Mouse (Mus musculus): Measurements from ENCODE around the gene P2ry13.
A peak's percentile ranks its signal among the peaks of the same experiment; 100 is the strongest.

P2ry13 gene

GRCm38 (mm10) chr3:59210727-59211126, at the start of gene P2ry13:
P2ry13 (minus strand) TSS chr3:59210882.
- no peak for DNase-seq (ENCODE audit: low spot score in 2 of 2)

DNA sequence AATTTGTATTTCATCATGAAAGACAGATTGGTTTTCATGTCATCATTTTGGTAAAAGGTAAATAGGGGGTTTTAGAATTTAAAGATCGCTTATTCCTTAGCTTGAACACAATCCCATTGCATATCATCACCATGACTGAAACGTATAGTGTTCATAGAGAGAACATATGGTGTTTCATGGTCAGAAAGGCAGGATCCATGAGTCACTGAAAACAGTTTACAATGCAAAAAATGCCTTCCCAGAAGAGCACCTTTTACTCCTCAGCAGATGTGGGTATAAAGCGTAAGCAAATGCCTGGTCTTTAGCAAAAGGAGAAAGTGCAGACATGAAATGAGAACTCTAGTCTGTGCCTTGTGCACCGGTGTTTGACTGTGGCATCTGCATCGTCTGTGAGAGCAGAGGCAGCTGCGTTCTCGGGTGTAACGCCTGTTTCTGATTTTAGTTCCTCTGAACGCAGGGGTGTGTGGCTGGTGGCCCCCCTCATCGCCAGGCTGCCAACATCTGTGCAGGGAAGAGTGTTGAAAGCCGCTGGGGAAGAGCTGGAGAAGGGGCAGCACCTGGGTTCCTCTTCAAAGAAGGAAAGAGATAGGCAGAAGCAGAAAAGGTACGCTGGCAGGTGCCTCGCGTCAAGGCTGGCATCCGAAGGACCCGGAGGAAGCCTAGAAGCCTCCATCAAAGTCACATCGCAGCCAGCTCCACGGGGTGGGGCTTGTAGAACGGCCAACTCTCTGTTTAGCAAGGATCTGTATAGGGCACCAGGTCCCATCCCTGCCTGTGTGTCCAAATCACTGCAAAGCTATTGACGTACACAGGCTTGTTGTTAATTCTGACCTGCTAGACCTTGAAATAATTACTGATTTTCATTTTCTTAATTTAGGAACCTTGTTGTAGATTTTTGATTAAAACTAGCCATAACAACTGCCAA, 47.3 kb upstream of the P2ry13 start:
- peak; percentile 18 to 58 for DNase-seq (ENCODE audit: low spot score in 2 of 2)

DNA sequence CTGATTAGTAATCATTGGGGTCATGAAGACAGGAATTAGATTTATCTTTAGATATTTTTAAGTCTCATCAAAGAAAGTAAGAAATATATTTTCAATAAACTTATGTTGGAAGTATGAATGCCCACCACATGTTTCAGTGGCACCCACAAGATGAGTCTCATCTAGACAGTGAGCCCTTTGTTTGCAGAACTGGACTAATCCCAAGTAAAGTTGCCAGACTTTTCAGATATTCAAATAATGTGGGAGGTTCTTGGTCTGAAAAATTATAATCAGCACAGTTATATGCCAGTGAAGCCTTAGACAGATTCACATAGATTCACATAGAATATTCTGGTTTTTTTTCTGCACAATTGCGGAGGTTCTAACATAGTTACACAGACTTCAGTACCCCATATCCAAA, 39.8 kb upstream of the P2ry13 start:
- DNase-seq (ENCODE audit: low spot score in 2 of 2): no peak

- no peak for DNase-seq (ENCODE audit: low spot score in 2 of 2)
Measured at GRCm38 (mm10) chr3:59248031-59248430, 37.3 kb upstream of the P2ry13 start.

- no peak for DNase-seq (ENCODE audit: low spot score in 2 of 2)
Measured at GRCm38 (mm10) chr3:59243384-59243783, 32.7 kb upstream of the P2ry13 start.

DNA sequence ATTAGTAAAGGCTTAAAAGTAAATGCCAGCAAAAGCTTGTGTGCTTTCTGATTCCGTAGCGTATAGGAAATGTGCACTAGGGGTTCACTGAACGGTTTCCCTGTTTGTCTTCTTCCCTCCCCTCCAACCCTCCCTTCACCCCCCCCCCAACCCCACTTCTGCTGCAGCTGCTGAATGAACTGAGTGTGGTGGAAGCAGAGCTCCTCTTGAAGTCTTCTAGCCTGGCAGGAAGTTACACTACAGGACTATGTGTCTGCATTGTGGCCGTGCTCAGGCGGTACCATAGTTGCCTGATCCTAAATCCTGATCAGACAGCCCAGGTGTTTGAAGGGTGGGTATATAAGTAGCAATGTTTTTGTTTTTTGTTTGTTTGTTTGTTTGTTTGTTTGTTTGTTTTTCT, 24.2 kb upstream of the P2ry13 start:
- peak in 1 of 2 experiments; percentile 21 for DNase-seq (ENCODE audit: low spot score in 2 of 2)

DNA sequence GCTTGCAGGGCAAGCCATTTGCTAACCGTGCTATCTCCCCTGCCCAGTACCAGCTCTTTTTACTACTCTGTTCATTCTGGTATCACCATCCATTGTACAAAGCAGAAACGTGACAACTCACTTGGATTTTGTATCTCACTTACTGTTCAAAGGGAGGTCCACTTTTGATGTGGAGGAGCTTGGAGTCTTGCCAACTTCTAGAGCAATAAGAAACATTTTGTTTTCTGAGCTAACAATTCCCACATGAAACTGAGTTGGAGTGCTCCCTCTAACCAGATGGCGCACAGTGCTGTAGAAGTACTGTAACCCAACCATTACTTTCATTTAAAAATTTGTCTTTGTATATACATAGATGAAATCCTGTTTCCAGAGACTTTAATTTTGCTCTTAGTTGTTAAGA, 20.2 kb upstream of the P2ry13 start:
- no peak for DNase-seq (ENCODE audit: low spot score in 2 of 2)

GRCm38 (mm10) chr3:59228730-59229551, 18.3 kb upstream of the P2ry13 start:
- peak in 1 of 2 experiments; percentile 37 for DNase-seq (ENCODE audit: low spot score in 2 of 2)

DNA sequence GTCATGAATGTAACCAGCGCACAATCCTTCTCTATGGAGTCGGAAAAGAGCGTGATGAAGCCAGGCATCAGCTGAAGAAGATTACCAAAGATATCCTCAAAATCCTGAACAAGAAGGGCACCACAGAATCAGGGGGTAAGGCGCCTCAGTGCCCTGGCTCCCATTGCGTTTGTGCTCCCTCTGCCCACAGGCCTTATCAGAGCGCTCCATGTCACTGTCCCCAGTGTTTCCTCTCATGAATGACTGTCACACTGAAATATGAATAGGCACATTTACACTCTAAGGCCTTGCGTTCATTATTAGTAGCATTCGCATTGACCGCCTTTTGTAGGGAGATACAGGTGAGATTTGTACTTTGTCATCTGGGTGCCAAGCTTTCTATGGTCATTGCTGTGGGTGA, 17.0 kb upstream of the P2ry13 start:
- no peak for DNase-seq (ENCODE audit: low spot score in 2 of 2)

DNA sequence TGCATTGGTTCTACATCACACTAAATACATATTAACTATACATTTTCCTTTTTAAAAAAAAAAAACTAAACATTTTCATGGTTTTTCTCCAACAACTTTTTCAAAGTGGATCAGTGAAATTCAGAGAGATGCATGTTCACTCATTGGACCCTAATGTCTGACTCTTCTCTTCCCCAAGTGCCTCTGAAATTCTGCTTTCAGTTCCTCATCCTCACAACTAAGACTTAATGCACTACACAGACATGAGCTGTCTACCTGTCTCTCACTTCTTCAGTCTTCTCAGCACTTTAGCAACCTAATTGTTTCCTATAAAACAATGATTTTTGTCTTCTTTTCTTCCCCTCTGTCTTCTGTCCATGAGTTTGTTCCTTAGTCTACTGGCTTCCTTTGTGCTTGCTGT, 14.7 kb upstream of the P2ry13 start:
- DNase-seq (ENCODE audit: low spot score in 2 of 2): no peak

DNA sequence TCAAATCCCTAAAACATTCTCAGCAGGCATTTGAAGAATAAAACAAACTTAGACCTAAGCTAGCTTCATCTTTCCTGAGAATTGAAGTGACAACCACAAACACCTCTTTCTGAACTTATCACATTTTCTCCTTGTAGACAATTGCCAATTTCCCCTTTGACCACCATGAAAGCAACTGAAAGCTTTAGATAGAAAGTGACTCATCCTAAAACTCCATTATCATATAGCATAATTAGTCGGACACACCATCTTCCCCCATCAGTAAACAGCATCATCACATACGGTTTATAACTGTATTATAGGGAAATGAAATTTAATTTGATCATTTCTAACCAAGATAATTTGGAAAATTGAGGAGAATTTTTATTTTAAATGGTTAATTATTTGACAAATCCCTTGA, 11.6 kb upstream of the P2ry13 start:
- no peak for DNase-seq (ENCODE audit: low spot score in 2 of 2)

- no peak for DNase-seq (ENCODE audit: low spot score in 2 of 2)
Measured at GRCm38 (mm10) chr3:59219326-59219725, 8.6 kb upstream of the P2ry13 start.

GRCm38 (mm10) chr3:59217211-59217610, 6.5 kb upstream of the P2ry13 start:
- DNase-seq (ENCODE audit: low spot score in 2 of 2): no peak

DNA sequence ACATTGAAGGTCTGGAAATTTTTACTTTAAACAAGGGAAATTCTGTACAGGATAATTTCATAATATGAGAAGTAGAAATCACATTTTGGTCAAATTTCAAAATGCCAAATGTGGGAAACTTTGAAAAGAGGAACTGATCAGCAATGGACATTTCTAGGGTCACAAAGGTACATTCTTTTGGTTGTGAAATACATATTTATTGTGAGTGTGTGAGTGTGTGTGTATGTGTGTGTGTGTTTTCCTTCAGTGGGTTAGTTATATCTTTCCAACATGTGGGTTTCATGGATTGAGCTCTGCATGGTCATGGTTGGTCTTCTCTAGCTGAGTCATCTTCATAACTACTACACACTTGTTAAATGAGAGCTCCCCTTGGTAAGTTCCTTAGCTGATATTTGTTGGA, 1.7 kb upstream of the P2ry13 start:
- no peak for DNase-seq (ENCODE audit: low spot score in 2 of 2)

DNA sequence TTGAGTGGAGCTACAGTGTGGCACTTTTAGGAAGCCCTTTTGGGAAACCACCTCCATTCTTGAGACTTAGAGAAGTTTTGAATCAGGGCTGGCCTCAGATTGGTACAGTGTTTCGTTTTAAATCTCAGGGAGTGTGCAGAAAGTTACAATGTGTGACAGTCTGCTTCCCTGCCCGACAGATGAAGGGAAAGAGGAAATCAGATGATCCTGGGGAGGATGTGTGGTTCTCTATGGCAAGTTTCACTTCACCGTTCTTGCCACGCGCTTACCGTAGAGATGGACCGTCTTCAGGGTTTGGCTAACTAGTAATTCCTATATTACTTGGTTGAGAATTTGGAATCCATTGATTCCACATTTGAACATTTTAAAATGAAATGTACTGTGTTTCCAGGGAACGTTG, 1.1 kb upstream of the P2ry13 start:
- DNase-seq (ENCODE audit: low spot score in 2 of 2): no peak

DNA sequence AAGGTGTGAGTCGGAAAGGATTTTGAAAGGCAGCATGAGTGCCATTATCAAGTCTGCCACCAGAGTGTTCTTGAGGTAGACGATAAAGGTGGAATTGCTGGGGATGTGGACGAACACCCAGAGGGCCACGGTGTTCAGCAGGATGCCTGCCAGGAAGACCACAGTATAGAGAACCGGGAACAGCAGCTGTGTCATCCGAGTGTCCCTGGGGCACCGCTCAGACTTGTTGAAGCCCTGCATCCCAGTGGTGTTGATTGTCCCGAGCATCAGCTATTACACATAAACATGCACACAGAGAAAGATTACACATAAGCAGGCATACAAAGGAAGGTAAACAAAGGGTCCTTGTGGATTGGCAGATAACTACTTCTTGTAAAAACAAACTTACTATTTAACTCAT, 593 bp downstream of the P2ry13 start:
- DNase-seq (ENCODE audit: low spot score in 2 of 2): no peak

GRCm38 (mm10) chr3:59208650-59209548, 1.8 kb downstream of the P2ry13 start:
- no peak for DNase-seq (ENCODE audit: low spot score in 2 of 2)

- DNase-seq (ENCODE audit: low spot score in 2 of 2): no peak
Measured at GRCm38 (mm10) chr3:59205941-59206340, 4.7 kb downstream of the P2ry13 start.

DNA sequence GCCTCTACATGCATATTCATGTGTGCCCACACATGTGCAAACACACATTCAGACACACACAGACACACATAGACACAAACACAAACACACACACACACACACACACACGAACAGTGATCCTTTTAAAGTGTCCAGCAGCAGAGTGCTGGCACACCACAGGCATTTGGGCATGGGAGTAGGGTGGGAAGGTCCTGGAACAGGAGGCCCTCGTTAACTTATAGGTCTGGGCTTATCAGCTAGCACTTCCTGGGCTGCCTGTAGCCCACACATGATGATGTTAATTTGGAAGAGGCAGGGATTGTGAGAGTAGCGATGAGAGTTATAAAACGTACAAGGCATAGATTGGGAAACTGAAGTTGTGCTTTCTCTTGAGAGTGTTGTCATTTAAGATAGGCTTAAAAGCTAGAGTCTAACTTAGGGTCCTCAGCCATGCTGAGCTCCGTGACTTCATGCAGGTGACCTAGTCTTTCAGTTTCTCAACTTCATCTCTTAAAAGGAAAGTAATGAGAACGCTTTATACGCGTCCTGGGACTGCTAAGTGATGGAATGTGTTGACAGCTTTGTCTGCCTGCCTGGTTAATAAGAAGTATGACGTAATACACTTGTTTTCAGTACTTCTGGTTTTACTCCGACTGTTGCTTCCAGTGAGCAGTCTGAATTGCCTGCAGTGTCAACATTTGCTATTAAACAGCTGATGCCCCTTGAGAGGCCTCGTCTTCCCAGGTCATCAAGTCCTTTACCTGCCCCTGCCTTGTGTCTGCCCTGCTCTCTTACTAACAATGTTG, 5.8 kb downstream of the P2ry13 start:
- no peak for DNase-seq (ENCODE audit: low spot score in 2 of 2)

DNA sequence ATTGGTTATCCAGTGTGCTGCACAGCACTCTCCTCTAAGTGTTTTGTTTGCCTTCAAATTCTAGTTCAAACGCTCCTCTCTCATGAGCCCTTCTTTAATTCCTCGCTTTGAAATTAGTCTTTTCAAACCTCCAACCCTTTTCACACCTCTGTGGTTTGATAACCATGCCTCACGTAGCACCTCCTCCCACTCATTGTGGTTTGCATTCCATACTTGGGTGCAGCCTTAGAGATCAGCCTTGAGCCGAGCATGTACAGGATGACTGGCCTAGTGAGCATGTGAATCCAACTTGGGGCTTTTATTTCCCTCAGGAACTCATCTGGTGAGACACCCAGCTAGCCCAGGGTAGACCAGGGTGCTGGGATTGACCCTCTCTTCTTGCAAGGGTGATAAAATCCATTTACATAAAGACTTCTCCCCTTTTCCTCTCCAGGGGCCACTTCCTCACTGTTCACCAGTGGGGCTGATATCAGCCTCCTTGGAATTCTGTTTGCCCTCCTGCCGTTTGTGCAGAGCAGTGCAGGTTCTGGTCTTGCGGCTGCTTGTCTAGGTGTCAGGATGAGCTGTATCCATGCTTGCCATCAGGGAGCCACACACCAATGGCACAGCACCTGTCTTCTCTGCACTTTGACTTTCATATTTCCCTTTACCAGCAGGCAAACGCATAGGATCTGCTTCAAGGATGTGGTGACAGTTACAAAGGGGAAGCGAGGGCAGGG, 6.7 kb downstream of the P2ry13 start:
- no peak for DNase-seq (ENCODE audit: low spot score in 2 of 2)
